Mouse (Mus musculus): ENCODE measurements around the gene Gm21874.
"Not testable (repeated sequence)": the region's sequence is repeated elsewhere in the genome, so short reads cannot be mapped to it uniquely, and the experiment has no call there.

Gm21874 gene

GRCm38 (mm10) chrY:9416048-9416447 is at the start of gene Gm21874:
TSS of gene Gm21874 (minus strand) at chrY:9416148.
- DNase-seq: not testable (repeated sequence)

Data from kidney, postnatal 14 days (tissue).